Mouse (Mus musculus) midbrain, postnatal 0 days (tissue): ENCODE measurements at regions not wholly inside any gene's neighbourhood (a gene's known extent, or its start where the extent isn't known, plus 50 kb on each side); places are given as distances from the start of the nearest gene placed in this dataset.

ENCODE experiments used
- ATAC-seq: fragments of 200-750 bp; cut with Nextera tagmentation; 2 replicates; pipeline ENCODE4 v1.8.0; 2017; ENCODE audit warnings: moderate number of reproducible peaks, mild to moderate bottlenecking, moderate TSS enrichment, moderate library complexity; ENCODE audit not compliant: low FRiP score
- DNase-seq: peaks from one replicate; pipeline ENCODE4 v3.0.0-alpha.2; 2015; ENCODE audit warnings: low spot score
- H3K27ac ChIP-seq: fragments of 300-500 bp; sonication (generic); 2 replicates; pipeline ENCODE4 v1.5.1; 2014; ENCODE audit warnings: low read depth, mild to moderate bottlenecking, low read length, mixed read lengths
- H3K27me3 ChIP-seq: fragments of 300-500 bp; sonication (generic); 2 replicates; pipeline ENCODE4 v1.6.1; 2014; ENCODE audit warnings: low read length, control low read depth, mixed read lengths; ENCODE audit not compliant: insufficient read depth
- H3K36me3 ChIP-seq: fragments of 300-500 bp; sonication (generic); 2 replicates; pipeline ENCODE4 v1.6.1; 2014; ENCODE audit warnings: low read length, control low read depth, mixed read lengths; ENCODE audit not compliant: insufficient read depth
- H3K4me1 ChIP-seq: fragments of 300-500 bp; sonication (generic); 2 replicates; pipeline ENCODE4 v1.6.1; 2014; ENCODE audit warnings: mild to moderate bottlenecking, control low read depth, antibody characterized with exemption, low read length, mixed read lengths; ENCODE audit not compliant: insufficient read depth
- H3K4me2 ChIP-seq: fragments of 300-500 bp; sonication (generic); 2 replicates; pipeline ENCODE4 v1.6.1; 2014; ENCODE audit warnings: low read depth, mild to moderate bottlenecking, low read length, mixed read lengths; ENCODE audit not compliant: poor library complexity, severe bottlenecking
- H3K4me3 ChIP-seq: fragments of 300-500 bp; sonication (generic); 2 replicates; pipeline ENCODE4 v1.5.1; 2014; ENCODE audit warnings: low read depth, mild to moderate bottlenecking, low read length, moderate library complexity
- H3K9ac ChIP-seq: fragments of 300-500 bp; sonication (generic); replicated peaks from 2 replicates; pipeline ENCODE4 v1.6.1; 2014; ENCODE audit warnings: mild to moderate bottlenecking, low read length, moderate library complexity, mixed read lengths; ENCODE audit not compliant: poor library complexity, severe bottlenecking
- H3K9me3 ChIP-seq: fragments of 300-500 bp; sonication (generic); 2 replicates; pipeline ENCODE4 v1.6.1; 2016; ENCODE audit warnings: low read length, control low read depth
- CTCF ChIP-seq: IDR thresholded peaks from 2 replicates; pipeline ENCODE4 v1.5.1; 2016; ENCODE audit warnings: antibody characterized with exemption, mild to moderate bottlenecking
- WGBS: fragments of 180-500 bp; shearing (Covaris S2); extraction: QIAGEN DNeasy Blood & Tissue Kit; methylation state at CpG from one replicate; pipeline ENCODE4 v1.1.7; 2014; 5-methylcytosine and 5-hydroxymethylcytosine counted together

DNA sequence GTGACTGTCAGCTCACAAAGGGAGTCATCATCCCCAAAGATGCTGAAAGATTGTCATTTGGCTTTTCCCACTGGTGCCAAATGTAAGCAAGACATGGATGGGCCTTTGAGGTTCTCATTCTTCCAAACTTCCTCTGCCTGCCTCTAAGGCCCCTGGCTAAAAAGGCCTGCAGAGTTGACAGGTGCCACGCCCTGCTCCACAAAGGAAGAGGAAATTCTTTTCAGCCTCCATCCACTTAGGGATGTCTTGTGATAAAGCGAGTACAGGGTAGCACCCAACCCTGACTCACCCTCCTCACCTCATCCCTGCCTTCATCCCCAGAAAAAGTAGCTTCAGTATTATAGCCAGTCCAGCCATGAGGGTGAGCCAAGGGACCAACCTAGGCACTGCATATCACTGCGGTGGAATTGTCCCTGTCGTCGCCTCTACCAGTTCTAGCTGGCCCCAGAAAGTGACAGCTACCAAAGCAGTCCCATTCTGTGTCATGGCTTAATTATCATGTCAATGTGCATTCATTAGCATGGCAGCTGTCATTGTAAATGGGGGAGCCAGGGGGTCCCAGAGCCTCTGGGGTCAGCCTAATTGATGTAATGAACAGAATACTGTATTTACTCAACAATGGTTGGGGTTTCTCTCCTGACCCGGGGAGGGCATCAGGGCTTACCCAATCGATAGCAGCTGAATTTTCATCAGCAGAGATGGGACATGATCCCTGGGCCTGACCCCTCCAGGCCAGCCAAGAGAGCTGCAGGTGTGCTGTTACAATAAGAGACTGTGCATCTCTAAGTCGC lies 104.5 kb upstream of the Tbx20 start:
- TF ChIP-seq CTCF = no peak
- Histone ChIP-seq H3K27ac (no peak overlapping the region), H3K9ac (no peak overlapping the region), H3K4me3 (no peak overlapping the region), H3K4me1 (no peaks in the 10 kb centered on the region), H3K4me2 (no peak overlapping the region), H3K9me3 (no peaks in the 10 kb centered on the region), H3K36me3 (no peaks in the 10 kb centered on the region), H3K27me3 (no peaks in the 10 kb centered on the region)
- DNase-seq = no peak
- WGBS = 21% methylated on average over 8 of the region's 8 CpGs
- no peak for ATAC-seq

DNA sequence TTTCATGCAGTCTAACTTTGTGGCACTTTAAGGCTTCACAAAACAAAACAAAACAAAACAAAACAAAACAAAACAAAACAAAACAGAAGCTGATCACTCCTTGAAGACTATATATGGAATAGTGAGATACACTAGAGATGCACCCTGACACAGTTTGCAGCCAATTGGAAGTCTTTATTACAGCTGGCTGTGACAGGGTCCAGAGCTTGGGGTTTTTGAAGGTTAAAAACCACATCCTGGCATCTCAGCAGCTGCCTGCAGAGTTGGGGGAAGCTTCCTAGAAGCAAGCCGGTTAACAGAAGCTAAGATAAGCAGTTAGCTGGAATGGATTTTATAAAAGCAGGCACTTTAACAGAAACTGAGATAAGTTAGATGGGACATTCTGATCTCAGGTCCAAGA lies 105.6 kb upstream of the Tbx20 start:
- H3K4me1 ChIP-seq = no peaks in the 10 kb centered on the region
- no peak overlapping the region for H3K27ac ChIP-seq
- H3K9ac ChIP-seq = no peak overlapping the region
- H3K9me3 ChIP-seq = no peaks in the 10 kb centered on the region
- ATAC-seq (no peak), DNase-seq (no peak)
- H3K4me3 ChIP-seq = no peak overlapping the region
- no peaks in the 10 kb centered on the region for H3K36me3 ChIP-seq
- no peak for TF ChIP-seq CTCF
- 70% methylated on average over 1 of the region's 1 CpGs for WGBS
- H3K4me2 ChIP-seq = no peak overlapping the region
- H3K27me3 ChIP-seq = no peaks in the 10 kb centered on the region

DNA sequence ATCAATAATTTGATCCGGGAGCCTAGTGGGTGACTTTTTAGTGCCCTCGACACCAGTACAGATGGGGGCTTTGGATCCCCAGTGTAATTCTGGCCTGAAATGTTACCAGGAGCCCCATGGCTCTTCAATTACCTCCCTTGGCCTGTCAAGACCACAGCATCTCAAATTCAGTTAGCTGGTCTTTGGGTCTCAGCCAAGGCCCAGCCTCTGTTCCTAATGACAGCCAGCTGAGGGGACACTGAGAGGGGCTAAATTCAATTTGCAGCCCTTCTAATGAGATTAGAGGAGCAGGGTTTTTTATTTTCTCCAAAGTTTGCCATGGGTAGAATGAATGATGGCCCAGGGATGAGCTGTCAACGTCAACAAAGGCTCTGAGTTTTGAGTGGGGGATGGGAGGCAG lies 109.9 kb upstream of the Tbx20 start:
- 41% methylated on average over 3 of the region's 3 CpGs for WGBS
- no peak overlapping the region for H3K4me3 ChIP-seq
- no peak for TF ChIP-seq CTCF
- H3K27ac ChIP-seq = no peak overlapping the region
- H3K4me2 ChIP-seq = no peak overlapping the region
- no peaks in the 10 kb centered on the region for H3K27me3 ChIP-seq
- ATAC-seq (no peak), DNase-seq (peak; percentile 32)
- no peaks in the 10 kb centered on the region for H3K36me3 ChIP-seq
- H3K4me1 ChIP-seq = no peaks in the 10 kb centered on the region
- no peaks in the 10 kb centered on the region for H3K9me3 ChIP-seq
- no peak overlapping the region for H3K9ac ChIP-seq

DNA sequence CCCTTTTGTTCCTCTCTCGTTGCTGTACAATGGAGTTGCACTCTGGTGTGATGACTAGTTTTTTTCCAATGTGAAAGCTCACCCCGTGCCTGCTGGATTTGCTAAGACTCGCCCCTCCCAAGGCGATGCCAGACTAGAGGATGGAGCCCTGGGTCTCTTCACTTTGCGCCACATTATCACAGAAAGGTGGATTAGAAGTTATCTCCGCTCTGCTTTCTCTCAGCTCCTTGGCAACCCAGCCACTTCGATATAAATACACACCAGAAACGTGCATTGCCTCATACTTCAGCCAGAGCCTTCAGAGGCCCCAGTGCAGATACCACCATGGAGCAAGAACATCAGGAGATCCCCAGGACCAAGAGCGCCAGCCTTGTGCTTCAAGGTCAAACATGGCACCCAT lies 114.2 kb upstream of the Tbx20 start:
- no peak for TF ChIP-seq CTCF
- Histone ChIP-seq H3K36me3 (no peaks in the 10 kb centered on the region), H3K27me3 (no peaks in the 10 kb centered on the region), H3K27ac (no peak overlapping the region), H3K4me2 (no peak overlapping the region), H3K4me1 (no peaks in the 10 kb centered on the region), H3K4me3 (no peak overlapping the region), H3K9me3 (no peaks in the 10 kb centered on the region), H3K9ac (no peak overlapping the region)
- ATAC-seq = no peak
- WGBS = 84% methylated on average over 9 of the region's 9 CpGs
- DNase-seq = no peak

DNA sequence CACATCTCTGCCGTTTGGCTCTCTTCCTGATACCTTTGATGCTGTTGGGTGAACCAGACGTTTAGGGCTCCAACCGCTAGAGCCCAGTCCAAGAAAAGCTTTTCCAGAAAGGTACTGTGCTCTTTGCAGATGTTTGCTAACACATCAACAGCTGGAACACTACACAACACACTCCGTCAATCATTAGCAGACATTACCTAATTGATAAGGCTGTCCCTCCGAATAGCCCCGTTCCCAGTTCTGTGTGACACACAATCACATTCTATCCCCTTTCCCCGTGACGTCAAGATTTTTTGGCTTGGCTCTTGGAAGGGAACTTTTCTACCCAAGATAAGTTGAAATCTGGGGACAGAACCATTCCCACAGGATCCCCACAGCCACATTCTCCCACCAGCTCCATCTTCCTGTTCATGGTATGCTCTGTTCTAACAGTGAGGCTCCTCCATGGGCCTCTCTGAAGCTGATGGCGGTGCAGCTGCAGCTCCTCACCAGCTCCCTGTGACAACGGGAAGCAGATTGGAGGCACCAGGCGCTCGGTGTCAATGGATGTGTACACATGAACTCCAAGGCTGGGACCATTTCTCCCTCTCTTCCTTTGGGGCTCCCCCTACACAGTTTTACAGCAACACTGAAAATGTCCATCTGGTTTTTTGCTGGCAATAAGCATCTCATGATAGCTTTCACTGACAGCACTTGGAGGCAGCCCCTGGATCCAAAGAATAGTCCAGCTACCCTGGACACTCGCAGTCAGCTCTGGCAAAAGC lies 122.6 kb upstream of the Tbx20 start:
- no peak overlapping the region for H3K27ac ChIP-seq
- H3K36me3 ChIP-seq = no peaks in the 10 kb centered on the region
- H3K9ac ChIP-seq = no peak overlapping the region
- no peaks in the 10 kb centered on the region for H3K9me3 ChIP-seq
- whole genome bisulfite sequencing = 89% methylated on average over 13 of the region's 13 CpGs
- ATAC-seq = no peak
- H3K4me3 ChIP-seq = no peak overlapping the region
- H3K4me2 ChIP-seq = no peak overlapping the region
- no peaks in the 10 kb centered on the region for H3K4me1 ChIP-seq
- no peak for TF ChIP-seq CTCF
- H3K27me3 ChIP-seq = no peaks in the 10 kb centered on the region
- DNase-seq = no peak

DNA sequence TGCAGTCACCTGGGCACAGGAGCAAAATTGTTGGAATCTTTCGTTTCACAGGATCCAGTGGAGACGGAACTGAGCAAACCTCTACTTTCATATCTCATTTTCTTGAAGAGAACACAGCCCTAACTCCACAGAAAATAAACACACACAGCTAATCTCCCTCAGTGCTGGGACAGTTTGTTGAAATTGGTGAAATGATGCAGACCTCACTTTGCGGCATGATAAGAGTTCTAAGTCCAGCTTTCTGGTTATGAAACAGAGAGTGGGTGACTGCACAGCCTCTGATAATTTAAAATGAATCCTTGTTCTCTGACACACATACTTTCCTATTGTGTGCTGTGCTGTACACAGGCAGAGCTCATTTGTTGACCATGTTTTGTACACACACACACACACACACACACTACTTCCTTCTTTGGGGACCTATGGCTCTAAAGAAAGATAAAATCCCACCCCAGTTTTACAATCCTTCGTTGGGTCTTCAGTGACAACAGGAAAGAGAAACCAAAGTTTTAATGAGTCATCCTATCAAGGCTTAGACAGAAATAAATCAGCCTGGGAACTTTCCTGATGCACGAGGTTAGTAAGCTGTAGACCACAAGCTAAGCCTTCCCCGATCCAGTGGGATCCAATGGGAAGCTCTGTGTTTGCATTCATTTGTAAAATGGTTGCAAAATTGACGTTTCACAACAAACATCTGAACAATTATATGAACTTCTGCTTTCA lies 125.3 kb upstream of the Tbx20 start:
- DNase-seq (no peak), ATAC-seq (no peak)
- H3K9me3 ChIP-seq = no peaks in the 10 kb centered on the region
- H3K36me3 ChIP-seq = no peaks in the 10 kb centered on the region
- H3K27ac ChIP-seq = no peak overlapping the region
- WGBS = 86% methylated on average over 7 of the region's 7 CpGs
- no peak for TF ChIP-seq CTCF
- H3K4me2 ChIP-seq = no peak overlapping the region
- no peak overlapping the region for H3K4me3 ChIP-seq
- no peak overlapping the region for H3K9ac ChIP-seq
- no peaks in the 10 kb centered on the region for H3K4me1 ChIP-seq
- no peaks in the 10 kb centered on the region for H3K27me3 ChIP-seq
